In the genomic region with DNA sequence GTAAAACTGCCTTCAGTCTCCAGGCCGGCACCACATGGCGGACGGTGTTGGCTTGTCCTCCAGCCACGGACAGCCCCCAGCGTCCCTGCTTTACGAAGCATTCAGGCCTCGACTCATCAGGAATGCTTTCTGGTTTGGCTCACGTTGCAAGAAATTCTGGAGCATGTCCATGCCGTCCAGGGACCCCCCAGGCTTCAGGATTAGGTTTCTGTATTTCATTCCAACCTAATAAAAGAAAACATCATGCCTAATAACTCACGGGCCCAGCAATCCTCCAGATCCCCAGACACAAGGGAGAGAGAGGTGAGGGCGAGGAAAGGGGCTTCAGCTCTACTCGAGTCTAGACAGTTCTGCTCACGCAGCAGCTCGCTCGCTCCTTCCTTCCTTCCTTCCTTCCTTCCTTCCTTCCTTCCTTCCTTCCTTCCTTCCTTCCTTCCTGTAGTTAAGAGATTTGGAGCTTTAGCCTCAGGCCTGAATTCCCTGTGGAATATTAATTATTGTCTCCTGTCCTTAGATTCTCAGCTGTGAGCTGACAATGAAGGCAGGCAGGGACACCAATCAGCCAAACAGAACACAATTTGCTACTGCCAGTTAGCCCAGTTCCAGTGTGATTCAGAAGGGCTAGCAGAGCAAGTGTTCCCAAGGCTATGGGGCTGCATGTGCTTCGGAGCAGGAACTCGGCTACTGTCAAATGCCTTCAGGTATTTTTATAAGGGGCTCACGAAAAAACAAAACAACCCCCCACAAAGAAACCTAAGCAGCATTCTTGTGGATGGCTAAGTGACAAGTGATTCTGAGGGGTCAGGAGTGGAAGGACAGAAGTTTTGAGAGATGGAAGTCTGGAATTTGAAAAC, we compare ENCODE assay signal across 10 mouse cellular contexts.
A peak's percentile ranks its signal among the peaks of the same experiment; 100 is the strongest.
DNase-seq lines count a peak whose midpoint lies in the region; ATAC-seq lines count a peak whose summit lies in the region.
"Had no signal": no experiment of that assay in that cellular context is flagged by ENCODE, and none has a peak within 500 bp of the region (broad histone marks: within the 10 kb centered on the region; RNA-seq: fewer than 3 reads in every experiment).

No protein-coding gene starts in this region.

- H3K27ac ChIP-seq in forebrain, embryonic 15.5 days (replicated peaks) = peak overlapping the region; percentile 20; the same call in 1 of the 2 replicates
- H3K27ac ChIP-seq in forebrain, embryonic 11.5 days (ENCODE audit: low read depth, low read length) = no peak overlapping the region
- peak overlapping the region; percentile 88 for H3K27ac ChIP-seq in intestine, embryonic 15.5 days
- peak overlapping the region; percentile 94 for H3K27ac ChIP-seq in stomach, embryonic 14.5 days (ENCODE audit: low read length)
- H3K27ac ChIP-seq: liver, embryonic 13.5 days had no signal

- no peaks in the 10 kb centered on the region for H3K27me3 ChIP-seq in forebrain, embryonic 15.5 days
- no peaks in the 10 kb centered on the region for H3K27me3 ChIP-seq in forebrain, embryonic 11.5 days (ENCODE audit: control insufficient read depth, insufficient read depth, low read length)
- H3K27me3 ChIP-seq in intestine, embryonic 15.5 days (replicated peaks) = no peaks in the 10 kb centered on the region
- H3K27me3 ChIP-seq in stomach, embryonic 14.5 days (ENCODE audit: control insufficient read depth, insufficient read depth, low read length) = no peaks in the 10 kb centered on the region
- H3K27me3 ChIP-seq: liver, embryonic 13.5 days had no signal

- no peak overlapping the region for H3K4me2 ChIP-seq in forebrain, embryonic 15.5 days (replicated peaks)
- no peak overlapping the region for H3K4me2 ChIP-seq in forebrain, embryonic 11.5 days (ENCODE audit: low read depth, low read length, severe bottlenecking)
- H3K4me2 ChIP-seq in intestine, embryonic 15.5 days (replicated peaks) = 0 out of 2 replicates have a peak overlapping the region, but pooled peaks have one; percentile 3
- peak overlapping the region; percentile 3; the same call in 1 of the 2 replicates for H3K4me2 ChIP-seq in stomach, embryonic 14.5 days (replicated peaks; ENCODE audit: low read depth, low read length)
- H3K4me2 ChIP-seq: liver, embryonic 13.5 days had no signal

- no peak overlapping the region for H3K9ac ChIP-seq in forebrain, embryonic 15.5 days (replicated peaks)
- no peak overlapping the region for H3K9ac ChIP-seq in forebrain, embryonic 11.5 days (ENCODE audit: low read length)
- no peak overlapping the region for H3K9ac ChIP-seq in intestine, embryonic 15.5 days
- no peak overlapping the region for H3K9ac ChIP-seq in stomach, embryonic 14.5 days (replicated peaks; ENCODE audit: low read depth, low read length)
- H3K9ac ChIP-seq: liver, embryonic 13.5 days had no signal

- 0 out of 2 replicates have a peak, but pooled peaks have one; percentile 47 for ATAC-seq in forebrain, embryonic 15.5 days (replicated peaks)
- no peak for ATAC-seq in forebrain, embryonic 11.5 days (replicated peaks; ENCODE audit: low FRiP score)
- ATAC-seq in intestine, embryonic 15.5 days = no peak
- peak; percentile 40; the same call in 1 of the 2 replicates for ATAC-seq in stomach, embryonic 14.5 days (ENCODE audit: insufficient number of reproducible peaks, insufficient read depth, low FRiP score, low read depth)

- no peaks in the 10 kb centered on the region for H3K4me1 ChIP-seq in forebrain, embryonic 15.5 days
- H3K4me1 ChIP-seq in forebrain, embryonic 11.5 days (replicated peaks; ENCODE audit: control insufficient read depth, insufficient read depth, low read length) = no peaks in the 10 kb centered on the region
- H3K4me1 ChIP-seq in intestine, embryonic 15.5 days (replicated peaks) = peaks cover 19% of the 10 kb centered on the region
- peaks cover 14% of the 10 kb centered on the region for H3K4me1 ChIP-seq in stomach, embryonic 14.5 days (ENCODE audit: control insufficient read depth, insufficient read depth, low read length)

- peaks cover 2% of the 10 kb centered on the region; the same call in 1 of the 2 replicates for H3K36me3 ChIP-seq in forebrain, embryonic 15.5 days
- no peaks in the 10 kb centered on the region for H3K36me3 ChIP-seq in forebrain, embryonic 11.5 days (ENCODE audit: control insufficient read depth, insufficient read depth, low read length)
- no peaks in the 10 kb centered on the region for H3K36me3 ChIP-seq in intestine, embryonic 15.5 days
- no peaks in the 10 kb centered on the region for H3K36me3 ChIP-seq in stomach, embryonic 14.5 days (ENCODE audit: control insufficient read depth, insufficient read depth, low read length)
- H3K36me3 ChIP-seq: liver, embryonic 13.5 days had no signal

- no peaks in the 10 kb centered on the region for H3K9me3 ChIP-seq in forebrain, embryonic 15.5 days
- H3K9me3 ChIP-seq in forebrain, embryonic 11.5 days (ENCODE audit: control insufficient read depth, low read length) = peaks cover 1% of the 10 kb centered on the region; the same call in 1 of the 2 replicates
- H3K9me3 ChIP-seq in intestine, embryonic 15.5 days = 0 out of 2 replicates have a peak, but pooled peaks cover 1% of the 10 kb centered on the region
- H3K9me3 ChIP-seq in stomach, embryonic 14.5 days (ENCODE audit: control insufficient read depth, low read depth, low read length) = no peaks in the 10 kb centered on the region
- H3K9me3 ChIP-seq: liver, embryonic 13.5 days had no signal

- 50% methylated on average over 18 of the region's 18 CpGs for WGBS in forebrain, embryonic 15.5 days
- WGBS in forebrain, embryonic 11.5 days = 72% methylated on average over 18 of the region's 18 CpGs
- WGBS in intestine, embryonic 15.5 days = 35% methylated on average over 18 of the region's 18 CpGs
- 36% methylated on average over 18 of the region's 18 CpGs for WGBS in stomach, embryonic 14.5 days

- no peak overlapping the region for H3K4me3 ChIP-seq in forebrain, embryonic 15.5 days
- H3K4me3 ChIP-seq in forebrain, embryonic 11.5 days (ENCODE audit: low read depth, low read length) = no peak overlapping the region
- H3K4me3 ChIP-seq in intestine, embryonic 15.5 days (replicated peaks) = no peak overlapping the region
- no peak overlapping the region for H3K4me3 ChIP-seq in stomach, embryonic 14.5 days (ENCODE audit: low read depth, low read length)
- H3K4me3 ChIP-seq: liver, embryonic 13.5 days had no signal

- no peak for DNase-seq in forebrain, embryonic 11.5 days (ENCODE audit: low spot score)
- peak; percentile 38 for DNase-seq in lung, postnatal 10 days
- no peak for DNase-seq in lung, postnatal 25 days (ENCODE audit: low spot score)
- DNase-seq in frontal cortex, adult 2 months (ENCODE audit: extremely low spot score in 1 of 2, low spot score in 1 of 2) = no peak
- no peak for DNase-seq in thymus, postnatal 10 days (ENCODE audit: low spot score in 2 of 2)
- DNase-seq: cerebellum, adult 2 months; liver, embryonic 13.5 days had no signal

Comparison
In these comparisons a context has a peak if more than half of its experiments do, and no peak if none do; other contexts are left out.
1. ATAC-seq: peak in forebrain, embryonic 15.5 days (single experiment) and stomach, embryonic 14.5 days (single experiment); none in forebrain, embryonic 11.5 days (single experiment) and intestine, embryonic 15.5 days (single experiment).
2. H3K4me2 ChIP-seq: peak in intestine, embryonic 15.5 days (single experiment) and stomach, embryonic 14.5 days (single experiment); none in forebrain, embryonic 15.5 days (single experiment) and forebrain, embryonic 11.5 days (single experiment).